Mouse (Mus musculus): Measurements from ENCODE around the gene Mpzl2. TPM values are rescaled to one million over a fixed set of nuclear protein-coding genes. Genes with fewer than 3 reads are reported as not detected.
"Not testable (repeated sequence)": the region's sequence is repeated elsewhere in the genome, so short reads cannot be mapped to it uniquely, and the experiment has no call there.

Gene Mpzl2
- total RNA-seq, 2 experiments from 2014 or later = 1.3 to 1.9 TPM

DNA sequence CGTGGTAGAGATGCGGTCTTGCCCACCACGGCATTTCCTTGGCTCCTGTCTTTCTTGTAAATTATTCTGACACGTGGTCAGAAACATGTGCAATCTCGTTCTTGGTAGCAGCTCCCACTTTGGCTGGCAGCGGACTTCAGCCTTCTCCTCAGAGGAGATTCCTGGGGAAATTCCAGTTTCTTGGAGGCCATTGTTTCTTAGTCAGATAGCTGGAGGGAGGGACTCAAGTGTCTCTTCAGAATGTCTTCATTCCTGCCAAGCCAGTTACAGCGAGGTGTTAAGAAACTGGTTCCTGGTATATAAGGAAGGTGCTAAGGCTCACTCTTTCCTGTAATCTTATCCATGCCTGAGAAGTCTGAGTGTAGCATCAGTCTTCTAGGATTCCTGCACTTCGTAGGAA lies 12.2 kb upstream of the Mpzl2 start:
- intact Hi-C loops (cut with DNase I) = no loop called here
- no peak for DNase-seq (ENCODE audit: low spot score in 2 of 2)

DNA sequence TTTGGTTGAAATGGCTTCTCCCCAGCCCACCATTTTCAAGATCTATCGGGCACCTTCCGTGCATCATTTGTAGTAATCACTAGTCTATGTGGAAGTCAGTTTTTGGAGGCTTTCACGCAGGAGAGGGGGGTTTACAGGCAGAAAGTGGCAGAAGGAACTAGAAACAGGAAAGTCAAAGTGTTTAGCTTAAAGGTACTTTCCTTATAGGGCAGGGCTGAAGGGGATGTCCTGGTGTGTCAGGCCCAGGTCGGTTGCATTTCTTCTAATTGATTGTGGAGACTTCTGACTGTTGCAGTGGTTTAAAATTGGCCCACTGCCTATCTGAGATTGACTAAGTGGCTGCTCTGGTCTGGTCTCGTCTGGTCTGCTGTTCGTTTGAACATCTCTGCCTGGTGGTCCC lies 9.3 kb upstream of the Mpzl2 start:
- DNase-seq (ENCODE audit: low spot score in 2 of 2) = no peak
- intact Hi-C loops (cut with DNase I) = no loop called here

DNA sequence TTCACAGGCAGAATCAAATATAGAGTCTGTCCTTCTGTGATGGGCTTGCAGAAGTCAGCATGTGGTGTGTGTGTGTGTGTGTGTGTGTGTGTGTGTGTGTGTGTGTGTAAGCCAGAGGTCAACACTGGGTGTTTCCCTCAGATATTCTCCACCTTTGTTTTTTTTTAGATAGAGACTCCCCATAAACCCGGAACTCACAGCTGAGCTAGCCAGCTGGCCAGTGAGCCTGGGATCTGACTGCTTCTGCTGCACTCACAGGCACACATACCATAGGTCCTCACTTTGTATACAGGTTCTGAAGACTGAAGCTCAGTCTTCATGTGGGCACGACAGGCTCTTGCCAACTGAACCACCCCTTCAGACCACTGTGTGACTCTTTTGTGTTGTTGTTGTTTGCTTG lies 7.3 kb upstream of the Mpzl2 start:
- DNase-seq (ENCODE audit: low spot score in 2 of 2) = peak in 1 of 2 experiments; percentile 31
- intact Hi-C loops (cut with DNase I) = no loop called here

DNA sequence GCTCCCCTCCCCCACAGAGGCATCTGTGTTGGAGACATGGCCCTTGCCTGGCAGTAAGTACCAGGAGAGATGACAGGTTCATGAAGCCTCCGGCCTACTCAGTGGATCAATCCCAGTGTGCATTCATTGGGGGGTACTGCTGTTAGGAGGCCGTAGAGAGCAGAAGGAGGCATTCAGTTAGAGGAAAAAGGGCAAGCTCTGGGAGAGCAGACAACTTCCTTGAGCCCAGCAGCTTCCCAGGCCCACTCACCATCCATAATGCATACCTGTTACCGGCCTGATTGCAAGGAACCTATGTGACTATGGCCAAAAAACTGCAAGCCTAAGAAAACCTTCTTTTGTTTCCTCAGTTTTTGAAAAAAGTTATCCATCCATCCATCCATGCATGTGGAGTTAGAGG lies 5.1 kb upstream of the Mpzl2 start:
- DNase-seq (ENCODE audit: low spot score in 2 of 2) = no peak
- intact Hi-C loops (cut with DNase I) = no loop called here

DNA sequence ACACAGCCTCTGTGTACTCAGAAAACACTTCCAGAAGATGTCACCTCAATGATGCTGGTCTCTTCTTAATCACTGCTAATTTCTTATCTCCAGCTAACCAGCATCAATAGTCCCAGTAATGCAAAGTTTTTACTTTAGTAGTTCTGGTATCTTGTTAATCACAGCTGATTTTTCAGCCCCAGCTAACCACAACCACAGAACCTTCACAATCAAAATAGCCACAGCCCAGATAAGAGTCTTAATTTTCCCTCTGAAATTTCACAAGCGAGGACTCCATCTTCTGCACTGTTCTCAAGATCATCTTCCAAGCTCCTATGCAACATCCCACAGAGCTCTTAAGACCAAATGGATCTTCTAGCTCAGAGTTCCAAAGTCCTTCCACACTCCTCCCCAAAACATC lies 1.8 kb upstream of the Mpzl2 start:
- DNase-seq (ENCODE audit: low spot score in 2 of 2); intact Hi-C loops (cut with DNase I): not testable (repeated sequence)

DNA sequence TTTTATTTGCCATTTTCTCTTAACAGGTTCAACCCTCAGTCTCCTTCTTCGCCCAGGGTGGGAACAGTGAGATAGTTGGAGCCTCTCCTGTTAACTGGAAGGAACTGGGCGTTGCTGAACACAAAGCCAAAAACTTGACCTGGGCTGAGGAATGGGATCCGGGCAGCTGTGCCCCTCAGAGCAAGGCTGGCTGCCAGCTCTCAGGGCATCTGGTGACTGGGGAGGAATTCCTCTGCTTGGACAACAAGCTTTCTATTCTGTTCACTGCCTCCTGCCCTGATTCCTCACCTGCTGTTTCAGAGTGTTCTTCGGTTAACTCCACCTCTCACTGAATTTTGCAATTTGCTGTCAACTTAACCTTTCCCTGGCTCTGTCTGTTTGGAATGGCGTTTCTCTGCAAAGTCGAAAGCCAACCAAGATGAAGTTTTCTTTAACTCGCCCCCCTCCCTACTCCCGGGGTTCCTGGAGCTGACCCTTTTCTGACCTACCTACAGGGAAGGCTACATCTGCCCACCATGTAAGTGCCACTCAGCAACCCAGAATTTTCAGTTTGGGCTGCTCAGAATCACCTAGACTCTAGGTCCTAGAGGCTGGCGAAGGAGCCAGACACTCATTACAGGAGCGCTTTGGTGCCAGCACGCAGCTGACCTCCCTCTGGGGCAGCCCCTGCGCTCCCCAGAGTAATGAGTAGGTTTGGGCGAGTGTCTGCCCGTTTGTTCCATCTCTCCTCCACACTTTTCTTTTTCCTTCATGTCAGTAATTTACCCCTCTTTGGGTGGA lies 657 bp downstream of the Mpzl2 start:
- DNase-seq (ENCODE audit: low spot score in 2 of 2) = no peak
- intact Hi-C loops (cut with DNase I) = no loop called here

DNA sequence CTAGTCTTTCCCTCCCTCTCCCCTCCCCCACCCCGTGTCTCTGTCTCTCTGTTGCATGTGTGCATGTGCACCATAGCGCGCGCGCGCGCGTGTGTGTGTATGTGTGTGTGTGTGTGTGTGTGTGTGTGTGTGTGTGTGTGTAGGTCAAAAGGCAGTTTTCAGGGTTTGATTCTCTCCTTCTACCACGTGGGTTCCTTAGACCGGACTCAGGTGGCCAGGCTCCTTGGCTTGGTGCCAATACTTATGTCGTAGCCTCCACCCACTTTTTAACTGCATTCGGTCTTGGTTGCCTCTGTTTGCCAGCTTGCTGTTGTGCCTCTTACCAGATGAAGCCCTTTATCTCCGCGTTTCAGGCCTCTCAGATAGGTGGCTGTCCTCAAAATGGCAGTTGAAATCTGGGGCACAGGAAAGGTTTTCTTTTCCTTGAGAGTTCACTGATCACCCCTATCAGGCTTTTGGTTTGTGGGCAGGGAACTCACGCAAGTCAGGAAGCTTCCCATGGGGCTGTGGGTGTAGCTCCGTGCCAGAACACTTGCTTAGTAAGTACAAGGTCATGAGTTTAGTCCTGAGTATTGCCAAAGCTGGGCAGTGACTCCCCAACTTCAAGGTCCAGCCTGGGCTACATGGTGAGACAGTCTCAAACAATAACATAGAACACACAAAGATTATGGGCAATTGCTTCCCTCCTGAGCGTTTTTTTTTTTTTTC lies 1.7 kb downstream of the Mpzl2 start:
- DNase-seq (ENCODE audit: low spot score in 2 of 2) = no peak
- intact Hi-C loops (cut with DNase I) = no loop called here

DNA sequence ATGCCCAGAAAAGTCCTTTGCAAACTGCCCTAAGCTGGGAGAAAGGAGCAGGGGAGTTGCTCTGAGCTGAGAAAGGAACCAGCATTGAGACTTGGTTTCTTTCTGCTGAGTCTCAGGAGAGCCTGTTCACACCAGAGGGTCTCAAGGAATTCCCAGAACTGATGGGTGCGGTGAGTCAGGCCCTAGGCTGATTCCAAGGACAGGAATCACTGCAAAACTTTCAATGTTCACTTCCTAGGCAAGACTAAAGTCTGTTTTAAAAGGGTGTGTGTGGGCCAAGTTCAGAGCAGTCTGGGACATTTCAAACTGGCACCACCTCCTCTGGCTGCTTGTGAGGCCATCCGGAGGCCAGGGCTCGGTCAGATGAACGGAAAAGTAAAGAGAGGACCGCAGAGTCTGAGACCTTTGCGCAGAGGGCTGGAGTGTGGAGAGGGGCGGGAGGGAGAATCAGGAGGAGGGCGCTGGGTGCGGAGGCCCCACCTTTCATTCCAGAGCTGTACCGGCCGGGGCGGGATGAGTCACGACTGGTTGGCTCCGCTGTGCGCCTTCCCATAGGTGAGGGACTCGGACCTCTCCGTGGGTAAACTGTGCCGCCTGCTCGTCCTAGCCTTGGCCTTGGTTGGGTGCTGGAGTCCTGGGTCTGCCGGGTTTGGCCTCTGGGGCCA lies 2.6 kb downstream of the Mpzl2 start:
- DNase-seq (ENCODE audit: low spot score in 2 of 2) = no peak

DNA sequence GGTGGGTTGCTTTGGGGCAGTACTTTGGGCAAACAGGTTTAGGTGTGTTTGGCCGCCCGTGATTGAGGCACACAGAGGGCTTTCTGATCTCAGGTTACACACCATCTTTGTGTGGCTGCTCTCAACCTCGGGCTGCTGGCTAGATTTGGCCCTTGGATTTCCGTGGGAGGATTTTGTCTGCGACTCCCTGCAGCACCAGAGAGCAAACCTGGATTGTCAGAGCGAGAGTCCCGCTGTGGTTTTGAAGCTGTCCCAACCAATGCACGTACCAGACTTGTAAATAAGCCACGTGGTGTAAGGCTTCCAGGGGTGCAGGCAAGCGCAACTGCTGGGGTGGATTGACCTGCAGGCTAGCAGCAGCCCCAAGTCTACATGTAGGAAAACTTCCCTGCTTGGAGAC lies 3.3 kb downstream of the Mpzl2 start:
- intact Hi-C loops (cut with DNase I) = no loop called here
- no peak for DNase-seq (ENCODE audit: low spot score in 2 of 2)

More for the DNA sequence above, 2.6 kb downstream of the Mpzl2 start:
- intact Hi-C loops (cut with DNase I) = no loop called here

DNA sequence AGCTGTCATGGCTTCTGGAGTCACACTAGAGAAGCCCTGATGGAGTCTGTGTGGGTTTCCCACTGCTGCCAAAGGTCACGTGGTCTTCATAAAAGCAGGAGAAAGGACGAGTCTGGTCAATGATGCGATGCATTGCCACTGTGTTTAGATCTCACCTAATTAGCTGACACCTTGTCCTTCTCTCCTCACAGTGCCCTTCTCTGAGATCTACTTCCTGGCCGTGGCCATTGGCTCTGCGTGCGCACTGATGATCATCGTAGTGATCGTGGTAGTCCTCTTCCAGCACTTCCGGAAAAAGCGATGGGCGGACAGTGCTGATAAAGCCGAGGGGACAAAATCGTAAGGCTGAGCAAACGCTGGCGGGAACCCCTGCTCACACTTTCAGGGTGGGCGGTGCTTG lies 7.4 kb downstream of the Mpzl2 start:
- intact Hi-C loops (cut with DNase I) = loop anchor here (5.0 kb wide), 1 partner anchor 100 kb away; no protein-coding TSS in a partner anchor

DNA sequence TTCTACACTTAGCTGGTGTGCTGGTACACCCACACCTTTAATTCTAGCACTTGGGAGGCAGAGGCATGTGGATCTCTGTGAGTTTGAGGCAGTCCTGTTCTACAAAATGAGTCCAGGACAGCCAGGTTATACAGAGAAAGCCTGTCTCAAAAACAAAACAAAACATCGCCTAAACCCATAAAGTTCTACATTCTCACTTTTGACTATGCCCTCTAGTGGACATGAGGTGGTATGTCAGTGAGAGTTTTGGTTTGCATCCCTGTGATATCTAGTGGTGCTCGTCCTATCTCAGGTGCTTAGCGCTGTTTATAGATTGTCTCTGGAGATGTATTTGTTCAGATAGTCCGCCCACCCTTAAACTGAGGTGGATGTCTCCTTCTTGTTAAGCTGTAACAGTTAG lies 8.9 kb downstream of the Mpzl2 start:
- intact Hi-C loops (cut with DNase I) = loop anchor here (5.0 kb wide), 1 partner anchor 99 kb away; no protein-coding TSS in a partner anchor

More for the DNA sequence above, 7.4 kb downstream of the Mpzl2 start:
- no peak for DNase-seq (ENCODE audit: low spot score in 2 of 2)

DNA sequence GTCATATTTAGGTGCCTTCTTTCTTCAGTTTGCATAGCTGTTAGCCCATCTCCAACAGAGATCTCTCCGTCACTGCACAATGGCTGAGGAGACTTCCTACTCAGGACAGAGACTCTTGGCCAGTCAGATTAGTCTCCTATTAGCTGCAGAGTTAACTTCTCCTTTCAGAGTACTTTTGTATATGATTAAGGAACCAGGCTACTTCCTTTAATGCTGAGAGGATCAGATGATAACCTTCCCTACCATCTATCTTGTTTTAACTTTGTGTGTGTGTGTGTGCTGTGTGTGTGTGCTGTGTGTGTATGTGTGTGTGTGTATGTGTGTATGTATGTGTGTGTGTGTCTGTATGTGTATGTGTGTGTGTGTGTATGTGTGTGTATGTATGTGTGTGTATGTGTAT lies 10.1 kb downstream of the Mpzl2 start:
- intact Hi-C loops (cut with DNase I) = loop anchor here (5.0 kb wide), 1 partner anchor 98 kb away; no protein-coding TSS in a partner anchor
- DNase-seq (ENCODE audit: low spot score in 2 of 2) = no peak

More for the DNA sequence above, 8.9 kb downstream of the Mpzl2 start:
- peak; percentile 14 to 39 for DNase-seq (ENCODE audit: low spot score in 2 of 2)

DNA sequence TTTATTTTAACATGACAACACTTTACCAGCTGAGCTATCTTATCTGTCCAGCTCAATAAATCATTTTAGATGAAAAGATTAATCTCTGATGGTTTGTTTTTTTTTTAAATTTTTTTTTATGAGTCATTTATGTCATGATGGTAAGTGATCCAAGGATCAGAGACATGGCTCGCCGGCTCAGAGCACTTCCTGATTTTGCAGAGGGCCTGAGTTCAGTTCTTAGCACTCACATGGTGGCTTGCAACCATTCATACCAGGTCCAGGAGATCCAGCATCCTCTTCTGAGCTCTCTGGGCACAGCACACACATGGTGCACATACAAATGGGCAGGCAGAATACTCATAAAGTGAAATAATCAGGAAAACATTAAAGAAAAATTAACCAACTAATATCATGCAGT lies 10.7 kb downstream of the Mpzl2 start:
- intact Hi-C loops (cut with DNase I) = no loop called here
- no peak for DNase-seq (ENCODE audit: low spot score in 2 of 2)

DNA sequence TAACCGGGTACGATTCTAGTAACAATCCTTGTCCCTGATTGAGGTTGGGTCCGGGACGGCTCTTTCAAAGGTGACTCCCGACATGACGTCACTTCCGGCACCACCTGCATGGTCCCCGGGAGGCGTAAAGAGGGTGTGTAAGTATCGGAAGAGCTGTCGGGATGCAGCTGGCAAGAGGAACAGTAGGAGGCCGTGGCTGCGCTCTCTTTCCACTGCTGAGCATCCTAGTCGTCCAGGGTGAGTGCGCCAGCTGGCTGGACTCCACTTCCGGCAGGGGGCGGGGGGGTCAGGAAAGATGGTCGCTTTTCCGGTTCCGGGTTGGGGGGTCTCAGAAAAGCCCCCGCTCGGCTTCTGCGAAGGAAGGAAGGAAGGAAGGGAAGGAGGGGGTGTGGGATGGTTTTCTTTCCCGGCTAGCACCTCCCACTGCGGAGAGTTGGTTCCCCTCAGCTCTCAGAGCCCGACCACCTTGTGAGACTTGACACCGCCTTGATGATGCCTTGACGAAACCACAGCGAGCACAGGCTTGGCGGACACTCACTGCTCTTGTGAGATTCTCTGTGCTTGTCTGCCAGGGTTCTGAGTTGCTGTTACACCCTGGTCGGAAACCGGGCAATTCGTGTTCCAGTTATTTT lies 15.6 kb downstream of the Mpzl2 start, which contains the start of gene Mpzl3:
Mpzl3 (plus strand) TSS at position 105 of the 632 bp plus-strand sequence.
- intact Hi-C loops (cut with DNase I) = loop anchor here (2.0 kb wide), 2 partner anchors 66 to 90 kb away; partner anchors contain the start of gene Ube4a
- DNase-seq (ENCODE audit: low spot score in 2 of 2) = peak; percentile 87 to 91

DNA sequence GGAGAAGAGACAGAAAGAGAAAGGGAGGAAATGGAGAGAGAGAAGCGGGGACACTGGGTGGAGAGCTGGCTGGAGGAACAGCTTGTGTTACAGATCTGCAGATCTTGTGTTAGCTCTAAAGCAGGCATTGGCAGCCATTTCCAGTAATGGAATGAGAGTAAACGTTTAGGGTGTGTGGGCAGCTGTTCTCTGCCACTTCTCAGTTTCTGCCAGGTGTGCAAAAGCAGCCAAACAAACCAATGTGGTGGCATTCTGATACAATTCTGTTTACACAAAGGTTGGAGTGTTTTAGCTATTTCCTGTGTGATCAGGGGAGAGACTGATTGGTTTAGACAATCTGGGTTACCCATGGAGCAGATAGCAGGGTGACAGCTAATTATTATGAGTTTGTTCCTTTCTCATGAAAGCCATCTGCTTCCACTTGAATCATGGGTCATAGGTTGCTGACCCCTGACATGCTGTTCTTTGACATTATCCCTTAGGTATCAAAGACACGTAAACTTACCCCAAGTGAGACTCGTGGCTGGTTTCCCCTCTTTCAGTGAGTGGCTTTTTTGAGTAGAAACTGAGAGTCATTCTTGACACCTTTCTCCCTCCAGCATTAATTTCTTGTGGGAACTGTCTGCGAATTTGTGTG lies 18.8 kb downstream of the Mpzl2 start:
- intact Hi-C loops (cut with DNase I) = no loop called here
- DNase-seq (ENCODE audit: low spot score in 2 of 2) = no peak

DNA sequence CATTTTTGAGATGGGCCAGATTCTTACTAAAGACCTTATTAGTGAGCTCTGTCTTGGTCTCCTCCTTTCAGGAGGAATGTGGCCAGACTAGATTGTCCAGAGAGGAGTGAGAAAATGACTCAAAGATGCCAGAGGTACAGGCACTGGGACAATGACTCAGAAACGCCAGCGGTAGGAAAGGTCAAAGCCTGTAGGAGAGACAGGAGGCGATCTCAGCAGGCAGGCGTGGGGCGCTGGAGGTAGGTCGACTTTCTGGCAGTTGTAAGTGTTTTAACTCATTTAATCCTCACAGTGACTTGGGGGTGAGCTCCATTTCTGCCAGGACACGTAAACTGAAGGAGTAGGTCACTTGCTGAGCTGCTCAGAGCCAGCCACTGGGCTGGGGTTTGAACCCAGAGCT lies 20.6 kb downstream of the Mpzl2 start:
- intact Hi-C loops (cut with DNase I) = no loop called here
- no peak for DNase-seq (ENCODE audit: low spot score in 2 of 2)

DNA sequence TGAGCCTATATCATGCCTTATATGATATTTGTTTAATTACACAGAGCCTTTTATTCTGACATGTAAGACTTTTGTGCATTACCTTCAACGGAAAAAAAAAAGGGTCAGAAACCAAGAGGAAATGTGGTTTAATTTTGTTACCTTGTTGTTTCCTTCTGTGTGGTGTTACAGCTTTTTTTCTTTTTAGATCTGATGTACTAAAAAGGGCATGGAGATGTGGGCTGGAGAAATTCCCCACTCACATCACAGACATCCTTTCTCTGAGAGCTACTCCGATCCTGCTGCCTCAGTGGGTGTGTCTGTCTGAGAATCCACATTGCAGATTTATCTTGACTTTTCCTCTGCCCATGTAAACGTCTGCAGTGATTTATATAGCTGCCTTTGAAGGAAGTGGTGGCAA lies 23.1 kb downstream of the Mpzl2 start:
- intact Hi-C loops (cut with DNase I) = no loop called here

DNA sequence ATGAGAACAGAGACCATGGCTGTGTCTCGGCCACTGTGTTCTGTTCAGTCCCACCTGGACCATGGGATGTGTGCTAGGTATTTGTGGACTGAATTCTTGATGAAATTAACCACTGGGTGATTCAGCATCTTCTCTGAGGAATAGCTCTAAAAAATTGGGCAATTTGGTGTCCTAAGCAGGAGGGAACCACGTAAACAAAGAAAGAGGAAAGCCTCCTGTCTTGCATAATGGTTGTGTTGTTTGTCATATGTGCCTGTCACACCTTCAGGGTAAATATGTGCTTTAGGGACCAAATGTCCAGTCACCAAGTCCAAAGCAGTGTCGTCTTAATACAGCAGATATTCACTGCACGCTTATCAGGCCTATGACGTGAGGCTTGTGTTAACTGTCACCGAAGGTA lies 24.8 kb downstream of the Mpzl2 start:
- intact Hi-C loops (cut with DNase I) = no loop called here
- no peak for DNase-seq (ENCODE audit: low spot score in 2 of 2)

More for the DNA sequence above, 23.1 kb downstream of the Mpzl2 start:
- peak in 1 of 2 experiments; percentile 15 for DNase-seq (ENCODE audit: low spot score in 2 of 2)

DNA sequence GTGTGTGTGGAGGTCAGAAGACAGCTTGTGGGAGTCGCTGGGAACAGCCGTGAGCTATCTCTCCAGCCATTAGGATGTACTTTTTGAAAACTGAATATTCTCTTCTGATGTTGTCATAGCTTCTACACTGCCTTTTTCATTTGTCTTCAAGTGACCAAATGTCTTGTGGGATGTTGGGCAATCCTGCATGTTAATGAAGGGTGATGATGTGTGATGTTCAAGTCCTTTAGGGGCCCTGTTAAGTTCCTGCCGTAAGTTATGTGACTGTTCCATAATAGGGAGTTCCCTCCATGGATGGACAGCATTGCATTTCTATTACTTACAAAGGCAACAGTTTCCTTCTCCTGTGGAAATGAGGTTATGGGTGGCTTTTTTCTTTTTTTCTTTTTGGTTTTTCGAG lies 27.1 kb downstream of the Mpzl2 start:
- no peak for DNase-seq (ENCODE audit: low spot score in 2 of 2)
- intact Hi-C loops (cut with DNase I) = no loop called here

Data from left cerebral cortex, postnatal 25 days (tissue).